Mouse (Mus musculus): Measurements from ENCODE around the gene 6030408B16Rik. TPM values are rescaled to one million over a fixed set of nuclear protein-coding genes. Genes with fewer than 3 reads are reported as not detected.

6030408B16Rik gene
- total RNA-seq, 2 experiments from 2014 or later = 1.3 to 1.5 TPM

DNA sequence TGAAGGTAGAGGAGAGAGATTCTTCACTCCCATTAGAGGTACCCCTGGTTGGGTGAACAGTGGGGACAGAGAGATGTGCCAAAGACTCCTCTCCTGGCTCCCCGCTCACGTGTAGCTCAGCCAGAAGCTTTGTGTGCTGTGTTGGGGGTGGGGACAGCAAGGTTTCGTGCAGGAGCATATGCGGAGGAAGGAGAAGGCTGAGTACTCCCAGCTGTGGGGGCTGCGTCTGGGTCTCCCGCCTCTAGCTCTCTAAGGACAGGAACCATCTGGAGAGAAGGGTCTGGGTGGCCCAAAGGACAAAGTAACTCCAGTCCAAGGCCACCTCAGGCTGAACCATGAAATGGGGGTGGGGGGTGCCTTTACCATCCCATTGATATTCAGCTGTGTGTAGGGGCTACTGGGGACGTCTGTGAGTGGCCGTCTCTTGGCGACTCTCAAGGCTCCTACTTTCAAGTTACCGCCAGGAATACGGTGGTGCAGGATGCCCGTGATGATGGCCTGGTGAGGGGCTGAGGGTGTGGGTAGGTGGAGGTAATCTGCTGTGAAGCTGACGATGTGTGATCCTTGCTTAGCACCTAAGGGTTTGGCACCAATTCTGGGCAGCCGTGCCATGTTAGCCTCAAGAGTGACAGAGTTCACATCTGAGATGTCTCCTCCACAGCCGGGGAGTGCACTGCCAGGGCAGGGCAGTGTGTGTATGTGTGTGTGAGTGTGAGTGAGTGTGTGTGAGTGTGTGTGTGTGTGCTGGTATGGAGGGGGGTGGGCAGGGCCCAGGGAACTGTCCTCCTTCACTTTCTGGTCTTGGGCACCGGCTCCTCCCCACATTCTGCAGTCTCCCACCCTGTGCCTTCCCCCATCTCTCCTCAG lies 1.2 kb downstream of the 6030408B16Rik start:
- no peak for DNase-seq (ENCODE audit: low spot score)
- intact Hi-C loops (cut with DNase I) = no loop called here

DNA sequence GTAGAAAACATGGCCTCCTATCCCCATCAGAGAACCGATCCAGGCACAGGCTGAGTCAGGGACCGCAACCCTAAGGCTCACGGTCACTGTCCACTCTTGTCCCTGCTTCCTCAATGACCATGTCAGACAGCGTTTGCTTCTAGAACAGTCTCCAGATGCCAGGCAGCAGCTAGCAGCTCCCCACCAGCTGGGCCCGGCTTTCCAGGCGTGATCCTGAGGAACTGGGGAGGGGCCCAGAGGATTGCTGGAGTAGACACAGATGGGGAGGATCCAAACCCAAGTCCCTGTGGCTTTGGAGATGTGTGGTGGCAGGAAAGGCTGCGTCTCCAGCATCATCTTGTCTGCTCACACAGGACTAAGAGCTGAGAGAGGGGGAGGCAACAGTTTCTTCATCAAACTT lies 2.1 kb downstream of the 6030408B16Rik start:
- DNase-seq (ENCODE audit: low spot score) = no peak
- intact Hi-C loops (cut with DNase I) = no loop called here

DNA sequence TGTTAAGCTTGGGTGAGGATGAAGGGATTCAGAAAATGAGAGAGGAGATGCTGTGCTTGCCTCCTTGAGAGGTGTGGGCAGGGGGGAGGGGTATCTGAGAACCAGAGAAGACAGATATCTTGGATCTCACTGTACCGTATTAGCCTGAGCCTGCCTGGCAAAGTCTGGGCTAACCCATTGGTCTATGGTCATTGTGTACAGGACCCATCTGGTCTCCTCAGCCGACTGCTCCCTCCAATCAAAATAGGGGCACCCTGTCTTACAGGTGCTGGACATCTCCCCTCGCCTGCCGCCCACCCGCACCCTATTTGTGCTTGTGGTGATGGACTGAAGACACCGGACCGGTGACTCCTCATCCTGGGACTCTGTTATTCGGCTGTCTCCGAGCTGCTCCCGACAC lies 2.6 kb downstream of the 6030408B16Rik start:
- intact Hi-C loops (cut with DNase I) = no loop called here
- DNase-seq (ENCODE audit: low spot score) = no peak

DNA sequence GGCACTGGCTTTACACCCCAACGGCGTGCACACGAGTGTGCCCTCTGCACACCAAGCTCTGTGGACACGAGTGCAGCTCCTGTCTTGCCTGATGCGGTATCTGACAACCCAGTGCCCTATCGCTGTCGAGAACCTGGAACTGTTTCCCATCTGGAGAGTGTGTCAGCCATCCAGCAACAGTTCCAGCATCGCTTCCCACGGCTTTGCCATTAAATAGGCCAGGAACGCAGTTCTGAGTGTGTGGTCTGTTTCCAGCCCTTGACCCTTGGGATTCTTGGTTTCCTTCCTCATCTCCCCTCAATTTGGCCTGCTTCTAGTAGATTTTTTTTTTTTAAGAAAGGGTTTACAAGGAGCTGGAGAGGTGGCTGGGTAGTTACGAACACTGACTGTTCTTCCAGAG lies 3.1 kb downstream of the 6030408B16Rik start:
- no peak for DNase-seq (ENCODE audit: low spot score)
- intact Hi-C loops (cut with DNase I) = no loop called here

DNA sequence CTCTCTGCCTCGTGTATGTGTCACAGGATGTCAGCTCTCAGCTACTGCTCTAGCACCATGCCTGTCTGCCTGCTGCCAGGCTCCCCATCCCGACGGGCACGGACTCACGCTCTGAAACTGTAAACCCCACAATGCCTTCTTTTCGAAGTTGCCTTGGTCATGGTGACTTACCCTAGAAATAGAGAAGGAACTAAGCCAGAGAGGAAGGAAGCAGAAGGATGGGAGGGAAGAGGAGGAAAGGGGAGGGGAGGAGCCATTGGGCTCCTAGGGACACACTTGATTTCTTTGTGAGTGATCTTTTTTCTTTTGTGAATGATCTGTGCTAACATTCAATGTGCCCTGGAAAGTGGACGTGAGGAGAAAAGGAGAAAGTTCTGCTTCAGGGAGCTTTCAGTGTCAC lies 5.0 kb downstream of the 6030408B16Rik start:
- no peak for DNase-seq (ENCODE audit: low spot score)
- intact Hi-C loops (cut with DNase I) = no loop called here

DNA sequence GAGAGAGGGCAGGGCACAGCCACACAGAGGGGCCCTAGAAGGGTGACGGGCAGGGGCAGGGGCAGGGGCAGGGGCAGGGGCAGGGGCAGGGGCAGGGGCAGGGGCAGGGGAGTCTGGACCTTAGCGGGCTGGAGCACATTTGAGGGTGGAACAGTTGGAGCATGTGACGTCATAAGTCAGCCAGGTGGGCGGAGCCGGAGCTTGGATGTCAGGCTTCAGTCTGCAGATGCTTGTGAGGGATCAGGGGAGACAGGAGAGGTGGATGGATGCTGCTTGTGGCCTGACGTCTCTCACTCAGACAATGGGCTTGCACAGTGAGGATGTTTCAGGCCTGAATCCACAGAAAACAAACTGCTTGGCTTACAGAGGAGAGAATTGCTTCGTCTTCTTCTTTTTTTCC lies 5.5 kb downstream of the 6030408B16Rik start:
- intact Hi-C loops (cut with DNase I) = no loop called here
- DNase-seq (ENCODE audit: low spot score) = no peak

DNA sequence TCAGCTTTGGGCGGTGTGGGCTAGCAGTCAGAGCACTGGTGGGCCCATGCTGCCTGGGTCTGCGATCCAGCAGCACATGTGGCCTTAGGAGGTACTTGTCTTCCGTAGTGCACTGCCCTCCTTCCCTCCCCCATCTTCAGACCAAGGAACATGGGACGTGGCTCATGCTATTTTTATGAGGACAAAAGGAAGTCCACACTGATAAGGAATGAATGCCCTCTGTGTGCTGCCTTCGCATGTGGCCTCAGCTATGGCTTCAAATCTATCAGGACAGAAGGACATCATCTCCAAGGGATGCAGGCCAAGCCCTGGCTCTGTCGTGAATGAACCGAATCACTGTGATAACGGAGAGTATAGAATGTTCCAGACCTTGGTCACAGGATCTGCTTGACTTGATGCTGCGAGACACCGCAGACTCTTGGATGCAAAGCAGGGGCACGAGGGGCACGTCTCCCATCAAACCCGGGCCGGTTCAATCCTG lies 6.5 kb downstream of the 6030408B16Rik start:
- intact Hi-C loops (cut with DNase I) = no loop called here
- no peak for DNase-seq (ENCODE audit: low spot score)

DNA sequence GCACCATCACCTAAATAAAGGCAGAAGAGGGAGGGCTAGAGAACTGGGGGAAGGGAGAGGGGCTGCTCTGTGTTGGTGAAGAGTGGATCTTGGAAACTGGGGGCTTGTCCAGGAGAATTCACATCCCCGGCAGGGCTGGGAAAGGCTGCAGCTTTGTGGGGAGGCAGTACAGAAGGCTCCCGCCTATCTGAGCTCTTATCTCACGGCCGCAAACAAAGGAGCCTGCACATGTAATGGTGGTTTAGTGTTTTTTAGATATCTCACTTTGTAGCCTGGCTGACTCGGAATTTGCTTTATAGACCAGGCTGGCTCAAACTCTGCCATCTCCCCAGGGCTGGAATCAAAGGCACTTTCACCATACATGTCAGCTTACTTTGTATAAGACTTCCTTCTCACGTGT lies 7.1 kb downstream of the 6030408B16Rik start:
- intact Hi-C loops (cut with DNase I) = no loop called here
- no peak for DNase-seq (ENCODE audit: low spot score)

DNA sequence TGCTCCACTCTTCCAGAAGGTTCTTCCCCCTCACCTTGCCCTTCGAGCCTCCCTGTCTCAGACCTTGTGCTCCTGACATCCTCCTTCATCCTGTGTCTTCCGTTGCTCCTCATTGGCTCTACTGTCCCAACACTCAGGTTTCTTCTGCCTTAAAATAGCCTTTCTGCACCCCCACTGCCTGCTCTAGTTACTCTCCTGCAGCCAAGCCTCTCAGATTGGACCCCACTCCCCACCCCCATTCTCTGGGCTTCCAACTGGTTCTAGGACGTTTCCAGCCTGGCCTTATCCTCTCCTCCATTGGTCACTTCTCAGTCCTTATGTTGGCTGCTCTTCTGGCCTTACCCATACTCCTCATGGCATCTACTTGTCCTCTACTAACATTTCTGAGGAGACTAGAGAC lies 9.2 kb downstream of the 6030408B16Rik start:
- no peak for DNase-seq (ENCODE audit: low spot score)
- intact Hi-C loops (cut with DNase I) = no loop called here

DNA sequence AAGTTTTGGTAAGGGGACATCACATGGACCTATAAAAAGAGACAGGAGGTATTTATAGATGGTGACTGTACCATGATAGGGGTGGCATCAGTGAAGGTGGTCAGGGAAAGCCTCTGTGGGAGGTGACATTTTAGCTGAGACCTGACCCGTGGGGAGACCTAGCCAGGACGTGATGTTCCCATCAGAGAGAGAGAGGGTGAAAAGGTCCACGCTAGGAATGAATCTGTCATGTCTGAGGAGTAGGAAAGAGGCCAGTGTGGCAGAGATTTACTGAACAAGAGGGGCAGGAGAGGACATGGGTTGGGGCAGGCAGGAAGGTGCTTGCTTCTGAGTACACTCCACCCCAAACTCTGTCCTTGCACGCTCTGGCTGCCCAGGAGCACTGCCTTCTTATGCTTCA lies 10.8 kb downstream of the 6030408B16Rik start:
- intact Hi-C loops (cut with DNase I) = no loop called here
- no peak for DNase-seq (ENCODE audit: low spot score)

DNA sequence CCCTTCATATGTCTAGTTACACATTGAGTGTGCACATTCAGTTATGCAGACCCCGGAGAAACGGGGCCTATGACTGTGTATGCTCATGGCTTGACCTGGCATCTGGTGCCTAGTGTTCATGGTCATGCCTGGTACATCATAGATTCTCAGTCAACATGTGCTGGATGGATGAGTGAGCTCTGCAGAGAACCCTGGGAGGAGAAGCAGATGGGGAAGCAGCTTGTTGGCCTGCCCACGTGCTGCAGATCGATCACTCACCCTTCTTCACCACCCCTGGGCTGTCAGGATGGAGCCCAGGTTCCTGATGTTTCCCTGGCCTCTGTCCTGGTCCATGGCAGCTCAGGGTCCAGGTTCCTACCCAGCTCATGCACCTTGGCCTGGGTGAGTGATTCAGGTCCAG lies 13.4 kb downstream of the 6030408B16Rik start:
- DNase-seq (ENCODE audit: low spot score) = no peak
- intact Hi-C loops (cut with DNase I) = no loop called here

DNA sequence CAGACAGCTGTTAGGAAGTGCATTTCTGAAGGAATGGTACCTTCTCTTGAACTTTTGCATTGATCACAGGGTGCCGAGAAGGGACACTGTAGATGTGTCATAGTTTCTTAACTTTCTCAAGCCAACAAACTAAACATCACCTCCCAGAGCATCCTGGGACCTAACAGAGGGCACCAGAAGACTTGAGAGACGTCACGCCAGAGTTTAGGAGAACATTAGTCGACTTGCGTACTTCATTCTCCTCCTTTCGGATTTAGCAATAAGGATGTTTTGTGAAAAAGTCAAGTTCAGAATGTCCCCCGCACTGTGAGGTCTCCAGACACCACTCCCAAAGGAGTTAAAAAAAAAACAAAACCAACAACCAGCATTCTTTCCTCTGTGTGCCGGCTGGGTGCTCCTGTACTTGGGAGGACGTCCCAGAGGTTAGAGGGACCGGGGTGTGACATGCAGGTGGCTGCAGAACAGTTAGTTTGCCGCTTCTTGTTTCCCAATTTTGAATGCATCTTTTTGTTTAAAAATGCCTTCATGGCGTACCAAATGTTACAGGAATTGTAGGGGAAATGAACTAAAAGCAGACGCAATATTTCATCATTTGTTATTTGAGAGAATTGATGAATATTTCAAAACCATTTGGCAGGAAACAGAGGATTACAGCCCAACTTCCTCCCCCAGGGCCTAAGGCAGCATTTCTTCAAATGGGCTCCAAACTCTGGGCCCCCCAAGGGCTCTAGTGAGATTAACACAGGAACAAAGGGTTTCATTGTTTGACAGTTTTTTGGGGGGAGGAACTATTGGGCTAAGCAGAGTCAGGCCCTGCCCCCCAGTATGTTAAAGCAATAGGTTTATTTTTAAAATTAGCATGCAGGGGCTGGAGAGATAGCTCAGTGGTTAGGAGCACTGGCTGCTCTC lies 15.7 kb downstream of the 6030408B16Rik start:
- intact Hi-C loops (cut with DNase I) = no loop called here
- DNase-seq (ENCODE audit: low spot score) = peak; percentile 57

DNA sequence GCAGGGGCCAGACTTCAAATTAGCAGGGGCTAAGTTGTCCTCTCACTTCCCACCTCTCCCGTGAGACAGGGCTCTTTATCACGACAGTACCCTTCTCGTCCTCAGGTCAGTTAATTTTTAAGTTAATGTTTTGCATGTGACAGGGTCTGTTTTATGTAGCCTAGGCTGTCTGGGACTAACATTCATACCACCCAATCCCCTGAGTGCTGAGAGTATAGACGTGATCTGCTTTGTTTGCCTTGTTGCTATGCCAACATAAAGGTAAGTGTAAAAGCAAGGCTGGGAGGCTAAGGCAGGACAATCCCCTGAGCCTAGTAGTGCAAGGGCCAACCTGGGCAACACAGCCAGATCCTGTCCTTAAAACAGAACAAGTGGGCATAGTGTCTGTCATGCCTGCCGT lies 16.5 kb downstream of the 6030408B16Rik start:
- DNase-seq (ENCODE audit: low spot score) = no peak
- intact Hi-C loops (cut with DNase I) = no loop called here

DNA sequence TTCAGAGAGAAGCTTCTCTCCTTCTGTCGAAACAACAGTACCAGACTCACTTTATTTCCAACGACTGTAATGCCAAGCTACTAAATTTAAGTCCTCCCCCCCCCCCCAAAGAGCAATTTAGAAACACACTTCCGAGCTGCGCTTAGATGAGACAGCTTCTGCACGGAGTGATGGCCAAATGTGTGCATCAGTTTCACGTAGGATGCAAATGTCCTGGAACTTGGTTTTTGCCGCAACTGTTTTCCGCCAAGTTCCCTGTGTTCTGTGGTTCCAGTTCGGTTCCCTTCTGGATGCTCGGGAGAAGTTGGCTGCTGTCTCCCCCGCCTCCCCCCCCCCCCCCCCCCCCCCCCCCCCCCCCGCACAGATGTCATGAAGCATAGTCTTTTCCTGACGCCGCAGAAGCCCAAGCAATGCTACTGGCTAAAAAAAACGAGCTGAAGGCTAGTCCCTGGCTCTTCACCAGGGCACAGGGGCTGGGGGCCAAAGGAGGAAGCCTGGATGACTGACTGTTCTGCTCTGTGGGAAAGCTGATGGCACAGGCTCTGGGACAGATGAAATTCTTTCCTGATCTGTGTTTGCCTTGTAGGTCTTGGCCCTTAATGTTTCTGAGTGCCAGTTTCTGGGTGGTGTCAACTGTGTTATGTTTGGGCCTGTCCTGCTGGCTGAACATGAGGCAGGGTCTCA lies 18.2 kb downstream of the 6030408B16Rik start:
- no peak for DNase-seq (ENCODE audit: low spot score)
- intact Hi-C loops (cut with DNase I) = no loop called here

DNA sequence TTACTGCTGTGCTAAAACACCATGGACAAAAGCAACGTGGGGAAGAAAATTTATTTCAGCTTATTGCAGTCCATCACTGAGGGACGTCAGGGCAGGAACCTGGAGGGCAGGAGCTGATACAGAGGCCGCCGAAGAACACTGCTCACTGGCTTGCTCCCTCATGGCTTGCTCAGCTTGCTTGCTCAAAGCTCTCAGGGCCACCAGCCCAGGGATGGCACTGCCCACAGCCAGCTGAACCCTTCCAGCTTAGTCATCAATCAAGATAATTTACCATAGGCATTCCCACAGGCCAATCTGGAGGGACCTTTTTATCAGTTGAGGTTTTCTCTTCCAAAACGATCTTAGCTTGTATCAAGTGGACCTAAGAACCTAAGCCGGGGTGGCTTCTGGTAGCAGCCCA lies 19.0 kb downstream of the 6030408B16Rik start:
- intact Hi-C loops (cut with DNase I) = no loop called here
- no peak for DNase-seq (ENCODE audit: low spot score)

DNA sequence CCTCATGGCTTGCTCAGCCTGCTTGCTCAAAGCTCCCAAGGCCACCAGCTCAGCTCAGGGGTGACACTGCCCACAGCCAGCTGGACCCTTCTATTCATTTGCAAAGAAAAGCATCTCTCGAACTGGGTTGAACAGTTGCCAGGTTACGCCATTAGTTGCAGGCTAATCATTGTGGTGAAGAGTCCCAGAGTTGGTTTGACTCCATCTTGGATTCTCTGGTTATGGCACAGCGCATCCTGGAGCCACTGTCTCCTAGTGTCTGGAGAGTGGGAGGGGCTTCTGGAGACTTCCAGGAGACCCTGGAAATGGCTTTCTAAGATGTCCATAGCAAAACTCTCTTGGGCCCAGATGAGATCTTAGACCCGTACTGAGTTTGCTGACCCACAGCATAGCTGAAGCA lies 22.4 kb downstream of the 6030408B16Rik start:
- intact Hi-C loops (cut with DNase I) = loop anchor here (1.0 to 5.0 kb wide), 3 partner anchors 30 to 93 kb away; partner anchors contain the start of gene Grasp
- no peak for DNase-seq (ENCODE audit: low spot score)

DNA sequence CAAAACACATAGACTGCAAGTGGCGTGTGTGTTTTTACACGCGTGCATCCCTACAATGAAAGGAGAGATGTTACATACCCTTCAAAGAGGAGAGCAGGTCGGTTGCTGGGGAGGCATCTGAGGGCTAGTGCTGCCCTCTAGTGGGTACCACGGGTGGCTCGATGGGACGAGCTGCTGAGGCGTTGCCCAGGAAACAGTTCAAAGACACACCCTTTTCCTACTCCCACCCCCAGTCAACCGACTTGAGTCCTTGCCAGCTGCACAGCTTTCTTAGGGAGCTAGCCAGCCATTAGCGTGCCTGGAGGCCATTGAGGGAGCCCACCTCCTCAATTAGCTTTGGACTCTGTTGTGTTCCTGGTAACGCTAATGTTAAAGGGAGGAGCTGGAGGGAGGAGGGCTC lies 22.8 kb downstream of the 6030408B16Rik start:
- peak; percentile 87 for DNase-seq (ENCODE audit: low spot score)
- intact Hi-C loops (cut with DNase I) = loop anchor here (1.0 to 5.0 kb wide), 3 partner anchors 31 to 94 kb away; partner anchors contain the start of gene Grasp

DNA sequence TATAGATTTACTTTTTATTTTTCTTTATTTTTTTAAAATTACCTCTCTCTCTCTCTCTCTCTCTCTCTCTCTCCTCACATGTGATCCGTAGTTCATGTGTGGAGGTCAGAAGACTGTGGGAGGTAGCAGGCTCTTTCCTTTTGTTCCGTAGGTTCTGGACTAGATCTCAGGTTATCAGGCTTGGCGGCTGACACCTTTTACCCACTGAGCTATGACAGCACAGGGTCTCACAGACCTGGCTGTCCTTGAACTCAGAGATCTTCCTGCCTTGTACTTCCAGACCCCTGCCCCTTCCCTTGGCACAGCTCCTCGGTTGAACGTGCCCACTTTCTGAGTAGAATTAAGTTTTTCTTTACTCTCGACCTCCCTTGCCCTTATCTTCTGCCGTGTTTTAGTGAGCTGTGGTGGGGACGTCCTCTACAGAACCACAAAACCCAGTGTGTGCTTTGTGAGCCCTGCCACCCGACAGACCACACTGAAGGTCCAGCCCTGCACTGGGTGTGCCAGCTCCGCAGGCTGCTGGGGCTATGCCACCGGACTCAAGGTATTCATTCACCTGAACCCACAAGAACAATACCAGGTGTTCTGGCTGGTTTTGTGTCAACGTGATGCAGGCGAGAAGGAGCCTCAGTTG lies 23.4 kb downstream of the 6030408B16Rik start:
- intact Hi-C loops (cut with DNase I) = loop anchor here (5.0 kb wide), 1 partner anchor 94 kb away; the partner anchor contains the start of gene Grasp
- DNase-seq (ENCODE audit: low spot score) = no peak
